Mouse (Mus musculus) myocyte (in vitro differentiated cells): Measurements from ENCODE around the gene Gm49510. TPM values are rescaled to one million over a fixed set of nuclear protein-coding genes. Genes with fewer than 3 reads are reported as not detected.

Experiments used
- H3K27me3 ChIP-seq: one replicate; pipeline ENCODE4 v1.6.1; 2011; ENCODE audit not compliant: control insufficient read depth, insufficient read depth, insufficient read length
- H3K36me3 ChIP-seq: one replicate; pipeline ENCODE4 v1.6.1; 2011; ENCODE audit not compliant: control insufficient read depth, insufficient read depth
- H3K4me2 ChIP-seq: one replicate; pipeline ENCODE4 v1.6.1; 2011; ENCODE audit warnings: low read depth, control low read depth
- H3K4me3 ChIP-seq: one replicate; pipeline ENCODE4 v1.5.1; 2011; ENCODE audit warnings: mild to moderate bottlenecking, control low read depth, moderate library complexity
- H3K79me2 ChIP-seq: one replicate; pipeline ENCODE4 v1.6.1; 2011; ENCODE audit not compliant: control insufficient read depth, insufficient read depth
- H3ac ChIP-seq: one replicate; pipeline ENCODE4 v1.6.1; 2011; ENCODE audit not compliant: control insufficient read depth, insufficient read length
- CEBPB ChIP-seq: IDR thresholded peaks from 2 replicates; pipeline ENCODE4 v1.6.1; 2011; ENCODE audit warnings: mild to moderate bottlenecking, moderate library complexity; ENCODE audit not compliant: poor library complexity, insufficient read depth, severe bottlenecking
- E2F4 ChIP-seq: IDR thresholded peaks from one replicate; pipeline ENCODE4 v1.6.1; 2011; ENCODE audit warnings: mild to moderate bottlenecking, control low read depth, moderate library complexity; ENCODE audit not compliant: insufficient read depth
- MAX ChIP-seq: IDR thresholded peaks from one replicate; pipeline ENCODE4 v1.6.1; 2011; ENCODE audit warnings: low read depth, mild to moderate bottlenecking, control low read depth
- MYOD1 ChIP-seq, 3 experiments: IDR thresholded peaks; one replicate each; pipeline ENCODE4 v1.6.1; 2011; ENCODE audit warnings: control low read depth in 2 of 3, low read depth in 2 of 3, mild to moderate bottlenecking in 2 of 3, moderate library complexity in 1 of 3; ENCODE audit not compliant: insufficient read length in 2 of 3, control insufficient read depth in 1 of 3
- MYOG ChIP-seq, 3 experiments: IDR thresholded peaks; one replicate each; pipeline ENCODE4 v1.6.1; 2011; ENCODE audit warnings: control low read depth in 2 of 3, low read depth in 2 of 3, mild to moderate bottlenecking in 2 of 3; ENCODE audit not compliant: insufficient read length in 2 of 3, control insufficient read depth in 1 of 3, insufficient read depth in 1 of 3
- POLR2A ChIP-seq: IDR thresholded peaks from one replicate; pipeline ENCODE4 v1.6.1; 2011; ENCODE audit warnings: low read depth, mild to moderate bottlenecking, control low read depth, moderate library complexity; ENCODE audit not compliant: insufficient read length
- POLR2AphosphoS2 ChIP-seq: IDR thresholded peaks from one replicate; pipeline ENCODE4 v1.6.1; 2011; ENCODE audit warnings: low read depth, control low read depth; ENCODE audit not compliant: insufficient read length
- REST ChIP-seq: IDR thresholded peaks from one replicate; pipeline ENCODE4 v1.6.1; 2011; ENCODE audit warnings: mild to moderate bottlenecking, control low read depth, moderate library complexity; ENCODE audit not compliant: insufficient read depth, insufficient read length
- SRF ChIP-seq: IDR thresholded peaks from one replicate; pipeline ENCODE4 v1.6.1; 2011; ENCODE audit warnings: low read depth; ENCODE audit not compliant: control insufficient read depth, insufficient read length
- TCF12 ChIP-seq: IDR thresholded peaks from one replicate; pipeline ENCODE4 v1.6.1; 2011; ENCODE audit warnings: mild to moderate bottlenecking, control low read depth; ENCODE audit not compliant: poor library complexity, insufficient read depth, severe bottlenecking
- TCF3 ChIP-seq: IDR thresholded peaks from one replicate; pipeline ENCODE4 v1.6.1; 2011; ENCODE audit warnings: low read depth, control low read depth; ENCODE audit not compliant: insufficient read length
- USF1 ChIP-seq: IDR thresholded peaks from one replicate; pipeline ENCODE4 v1.6.1; 2011; ENCODE audit warnings: low read depth, mild to moderate bottlenecking, control low read depth, moderate library complexity
- polyA plus RNA-seq: library from polyadenylated mRNA; unstranded; fragments of >200 nt; fragmentation: generic; extraction: Trizol; gene quantifications from one replicate; pipeline ENCODE4 v1.2.1, GENCODE M21; 2012; ENCODE audit warnings: missing spikeins

Gm49510 gene
- 0.04 TPM for polyA plus RNA-seq

DNA sequence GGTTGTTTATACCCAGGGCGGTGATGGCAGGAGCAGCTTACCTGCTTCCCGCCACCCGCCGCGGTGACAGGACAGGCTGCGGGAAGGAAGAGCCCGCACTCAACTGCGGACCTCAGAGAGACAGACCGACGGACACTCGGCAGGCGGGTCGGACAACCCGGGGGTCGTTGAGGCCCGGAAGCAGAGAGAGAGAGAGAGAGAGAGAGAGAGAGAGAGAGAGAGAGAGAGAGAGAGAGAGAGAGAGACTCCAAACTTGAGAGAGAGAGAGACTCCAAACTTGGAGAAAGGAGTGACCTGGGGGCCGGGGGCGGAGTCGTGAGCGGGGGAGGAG is at the start of gene Gm49510:
Gene Gm49510 (plus strand): TSS at position 259 of the 331 bp plus-strand sequence.
- H3K27me3 ChIP-seq, result no peaks in the 10 kb centered on the region
- TF ChIP-seq POLR2A (no peak), CEBPB (no peak), SRF (no peak)
- H3K79me2 ChIP-seq, result no peaks in the 10 kb centered on the region
- no peaks in the 10 kb centered on the region for H3K36me3 ChIP-seq
- H3K4me2 ChIP-seq, result peak within 1 kb of the TSS; percentile 99
- peak within 1 kb of the TSS; percentile 21 for H3ac ChIP-seq
- peak within 1 kb of the TSS; percentile 49 for H3K4me3 ChIP-seq

DNA sequence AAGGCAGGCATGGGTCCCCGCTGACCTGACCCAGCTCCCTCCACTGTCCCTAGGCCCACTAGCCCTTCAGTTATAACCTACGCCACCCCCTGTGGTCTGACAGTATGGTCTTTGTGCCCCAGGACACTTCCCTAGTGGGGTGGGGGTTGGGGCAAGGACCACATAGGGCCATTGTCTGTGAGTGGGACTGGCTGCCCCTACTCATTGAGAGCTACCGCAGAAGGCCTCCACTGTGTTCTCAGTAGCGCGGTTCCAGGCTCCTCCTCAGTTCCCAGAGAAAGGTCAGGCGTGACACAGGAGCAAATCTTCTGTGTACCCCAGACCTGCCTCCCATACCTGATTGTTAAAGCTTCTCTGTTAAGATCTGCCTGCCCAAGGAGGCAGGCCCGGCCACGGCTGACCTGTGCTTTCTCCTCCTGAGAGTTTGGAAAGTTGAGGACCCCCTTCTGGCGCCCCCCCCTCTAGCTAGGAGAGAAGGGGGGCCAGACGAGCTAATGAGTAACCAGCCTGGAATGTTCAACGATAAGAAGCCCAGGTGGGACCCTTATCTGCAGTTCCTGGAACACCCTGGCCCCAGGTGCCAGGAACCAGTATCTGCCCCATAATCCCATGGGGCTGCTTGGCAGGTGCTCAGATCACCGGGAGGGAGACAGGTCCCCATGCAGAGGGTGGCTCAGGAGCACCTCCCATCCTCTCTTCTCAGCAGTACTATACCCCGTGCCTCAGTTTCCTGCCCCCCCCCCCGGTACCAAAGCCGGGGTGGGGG is 49.2 kb upstream of the Gm49510 start:
- H3ac ChIP-seq, result no peak overlapping the region
- TF ChIP-seq POLR2AphosphoS2, result peak; percentile 70
- no peak for TF ChIP-seq E2F4
- no peak for TF ChIP-seq MYOG (IDR thresholded peaks at IDR 0.05; ENCODE audit: control insufficient read depth in 1 of 3, insufficient read depth in 1 of 3, insufficient read length in 2 of 3, low read depth in 2 of 3)
- TF ChIP-seq TCF3, result no peak
- peak; percentile 40 for TF ChIP-seq POLR2A
- TF ChIP-seq TCF12, result no peak
- H3K4me3 ChIP-seq, result no peak overlapping the region
- H3K36me3 ChIP-seq, result peaks cover 32% of the 10 kb centered on the region
- H3K27me3 ChIP-seq, result no peaks in the 10 kb centered on the region
- H3K4me2 ChIP-seq, result no peak overlapping the region
- peaks cover 43% of the 10 kb centered on the region for H3K79me2 ChIP-seq

DNA sequence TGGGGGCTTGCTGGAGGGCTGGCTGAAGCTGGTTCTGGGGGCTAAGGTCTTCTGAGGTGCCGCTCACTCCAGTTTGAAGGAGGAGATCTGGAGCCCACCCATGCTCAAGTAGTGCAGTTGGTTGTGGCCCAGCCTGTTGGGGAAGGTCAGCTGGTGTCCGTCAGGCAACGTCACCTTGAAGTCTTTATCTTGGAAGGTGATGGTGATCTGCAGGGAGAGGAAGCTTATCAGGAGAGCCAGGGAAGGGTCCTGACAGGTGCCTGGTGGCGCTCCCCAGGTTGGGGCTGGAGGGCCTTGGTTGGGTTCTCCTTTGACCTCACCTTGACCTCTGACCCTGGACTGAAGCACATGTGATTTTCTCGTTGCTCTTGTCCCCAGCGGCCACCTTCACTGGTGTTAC is 48.5 kb upstream of the Gm49510 start:
- peak overlapping the region; percentile 10 for H3K4me2 ChIP-seq
- H3K36me3 ChIP-seq, result peaks cover 32% of the 10 kb centered on the region
- TF ChIP-seq POLR2A (peak; percentile 42), TCF12 (no peak), USF1 (no peak), REST (no peak), MAX (no peak), POLR2AphosphoS2 (peak; percentile 94), CEBPB (no peak), SRF (no peak)

GRCm38 (mm10) chr15:78851505-78852153 is 47.8 kb upstream of the Gm49510 start:
- peaks cover 29% of the 10 kb centered on the region for H3K79me2 ChIP-seq
- TF ChIP-seq POLR2AphosphoS2, result peak; percentile 92
- peak; percentile 49 for TF ChIP-seq POLR2A
- TF ChIP-seq TCF12, result no peak
- no peak for TF ChIP-seq TCF3
- TF ChIP-seq CEBPB, result no peak
- H3K4me3 ChIP-seq, result no peak overlapping the region
- no peaks in the 10 kb centered on the region for H3K27me3 ChIP-seq
- H3K36me3 ChIP-seq, result peaks cover 26% of the 10 kb centered on the region
- peak overlapping the region; percentile 10 for H3K4me2 ChIP-seq
- H3ac ChIP-seq, result no peak overlapping the region

More for the DNA sequence above, 48.5 kb upstream of the Gm49510 start:
- Histone ChIP-seq H3K4me3 (no peak overlapping the region), H3K27me3 (no peaks in the 10 kb centered on the region), H3K79me2 (peaks cover 36% of the 10 kb centered on the region), H3ac (no peak overlapping the region)

DNA sequence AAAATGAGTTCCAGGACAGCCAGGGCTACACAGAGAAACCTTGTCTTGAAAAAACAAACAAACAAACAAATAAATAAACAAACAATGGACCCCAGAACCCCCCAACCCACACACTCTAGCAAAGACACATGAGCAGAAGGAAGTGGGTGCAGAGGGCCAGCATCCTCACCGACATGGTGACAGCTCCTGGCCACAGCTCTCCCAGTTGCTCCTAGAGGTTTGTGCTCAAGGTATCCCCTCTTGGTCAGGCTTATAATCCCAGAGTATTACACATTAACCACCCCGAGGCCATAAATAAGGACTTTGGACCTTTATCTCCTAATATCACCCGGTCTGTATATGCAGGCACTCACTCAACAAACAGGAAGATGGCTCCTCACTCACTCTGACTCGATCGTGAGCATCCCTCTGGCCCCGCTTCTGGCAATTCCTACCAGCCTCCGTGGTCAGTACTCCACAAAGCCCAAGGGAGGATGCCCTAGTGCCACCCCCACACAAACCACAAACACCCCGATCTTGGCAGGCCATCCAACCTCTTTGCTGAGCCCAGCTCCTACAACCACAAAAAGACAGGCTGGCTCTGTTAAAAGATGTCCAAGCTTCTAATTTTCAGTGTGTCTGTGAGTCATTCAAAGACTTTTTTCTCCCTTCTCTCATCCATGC is 44.0 kb upstream of the Gm49510 start, which contains the start of gene Lgals2:
Gene Lgals2 (minus strand): TSS at position 227 of the 663 bp plus-strand sequence.
- Histone ChIP-seq H3K4me2 (peak within 1 kb of the TSS; percentile 61), H3K27me3 (no peaks in the 10 kb centered on the region), H3K36me3 (no peaks in the 10 kb centered on the region), H3ac (no peak within 1 kb of the TSS), H3K4me3 (no peak within 1 kb of the TSS), H3K79me2 (no peaks in the 10 kb centered on the region)
- TF ChIP-seq CEBPB (no peak), TCF3 (no peak), POLR2A (no peak), USF1 (no peak), SRF (no peak), REST (no peak), E2F4 (no peak), MYOD1 (IDR thresholded peaks at IDR 0.05; ENCODE audit: control insufficient read depth in 1 of 3, insufficient read length in 2 of 3, low read depth in 2 of 3) (peak in 2 of 3 experiments; percentile 3 to 42), TCF12 (peak; percentile 13), MYOG (IDR thresholded peaks at IDR 0.05; ENCODE audit: control insufficient read depth in 1 of 3, insufficient read depth in 1 of 3, insufficient read length in 2 of 3, low read depth in 2 of 3) (peak in 1 of 3 experiments; percentile 24), POLR2AphosphoS2 (peak; percentile 60), MAX (no peak)
